Mouse (Mus musculus): ENCODE results near the gene Fam221b. TPM values are rescaled to one million over a fixed set of nuclear protein-coding genes. Genes with fewer than 3 reads are reported as not detected.

Gene Fam221b
- polyA plus RNA-seq, 1 experiment from 2014 or later = 2.6 TPM

- WGBS = 31% methylated on average over 5 of the region's 5 CpGs
- no peak overlapping the region for H3K4me3 ChIP-seq
- H3K4me2 ChIP-seq = no peak overlapping the region
- no peak for ATAC-seq (ENCODE audit: extremely low read depth, insufficient number of reproducible peaks, low FRiP score, low TSS enrichment)
- H3K9ac ChIP-seq = no peak overlapping the region
- no peaks in the 10 kb centered on the region for H3K9me3 ChIP-seq
- 0 out of 2 replicates have a peak overlapping the region, but pooled peaks have one; percentile 5 for H3K27ac ChIP-seq (replicated peaks)
- peaks cover 35% of the 10 kb centered on the region for H3K4me1 ChIP-seq
- H3K27me3 ChIP-seq (replicated peaks) = no peaks in the 10 kb centered on the region
- H3K36me3 ChIP-seq = peaks cover 14% of the 10 kb centered on the region
These were observed 24.9 kb upstream of the Fam221b start for GRCm38 (mm10) chr4:43693806-43694241.

- 68% methylated on average over 5 of the region's 5 CpGs for WGBS
- peaks cover 27% of the 10 kb centered on the region for H3K36me3 ChIP-seq
- no peak overlapping the region for H3K4me3 ChIP-seq
- H3K4me1 ChIP-seq = peaks cover 29% of the 10 kb centered on the region
- no peak overlapping the region for H3K9ac ChIP-seq
- ATAC-seq (ENCODE audit: extremely low read depth, insufficient number of reproducible peaks, low FRiP score, low TSS enrichment) = no peak
- no peak overlapping the region for H3K27ac ChIP-seq (replicated peaks)
- no peaks in the 10 kb centered on the region for H3K27me3 ChIP-seq (replicated peaks)
- no peak overlapping the region for H3K4me2 ChIP-seq
- no peaks in the 10 kb centered on the region for H3K9me3 ChIP-seq
These were observed 22.1 kb upstream of the Fam221b start for GRCm38 (mm10) chr4:43691026-43691425.

GRCm38 (mm10) chr4:43690021-43690420 lies 21.1 kb upstream of the Fam221b start:
- H3K4me2 ChIP-seq = no peak overlapping the region
- H3K4me1 ChIP-seq = peaks cover 20% of the 10 kb centered on the region
- H3K9me3 ChIP-seq = no peaks in the 10 kb centered on the region
- no peaks in the 10 kb centered on the region for H3K27me3 ChIP-seq (replicated peaks)
- H3K4me3 ChIP-seq = no peak overlapping the region
- peaks cover 38% of the 10 kb centered on the region for H3K36me3 ChIP-seq
- 91% methylated on average over 17 of the region's 17 CpGs for WGBS
- H3K9ac ChIP-seq = no peak overlapping the region
- no peak overlapping the region for H3K27ac ChIP-seq (replicated peaks)
- no peak for ATAC-seq (ENCODE audit: extremely low read depth, insufficient number of reproducible peaks, low FRiP score, low TSS enrichment)

- peaks cover 40% of the 10 kb centered on the region for H3K36me3 ChIP-seq
- H3K4me2 ChIP-seq = no peak overlapping the region
- H3K27me3 ChIP-seq (replicated peaks) = no peaks in the 10 kb centered on the region
- H3K9ac ChIP-seq = no peak overlapping the region
- H3K27ac ChIP-seq (replicated peaks) = no peak overlapping the region
- no peak for ATAC-seq (ENCODE audit: extremely low read depth, insufficient number of reproducible peaks, low FRiP score, low TSS enrichment)
- WGBS = 77% methylated on average over 7 of the region's 7 CpGs
- H3K4me1 ChIP-seq = no peaks in the 10 kb centered on the region
- no peaks in the 10 kb centered on the region for H3K9me3 ChIP-seq
- no peak overlapping the region for H3K4me3 ChIP-seq
These were observed 10.6 kb upstream of the Fam221b start for GRCm38 (mm10) chr4:43679416-43680043.

GRCm38 (mm10) chr4:43678541-43678940 lies 9.6 kb upstream of the Fam221b start:
- Histone ChIP-seq H3K4me2 (no peak overlapping the region), H3K9ac (no peak overlapping the region), H3K36me3 (peaks cover 43% of the 10 kb centered on the region), H3K4me1 (no peaks in the 10 kb centered on the region), H3K27ac (replicated peaks) (no peak overlapping the region), H3K9me3 (no peaks in the 10 kb centered on the region), H3K4me3 (no peak overlapping the region), H3K27me3 (replicated peaks) (no peaks in the 10 kb centered on the region)
- WGBS = 87% methylated on average over 6 of the region's 6 CpGs
- ATAC-seq (ENCODE audit: extremely low read depth, insufficient number of reproducible peaks, low FRiP score, low TSS enrichment) = no peak

GRCm38 (mm10) chr4:43675608-43676007 lies 6.7 kb upstream of the Fam221b start:
- H3K27ac ChIP-seq (replicated peaks) = no peak overlapping the region

GRCm38 (mm10) chr4:43674974-43675373 lies 6.0 kb upstream of the Fam221b start:
- 70% methylated on average over 5 of the region's 5 CpGs for WGBS
- no peak overlapping the region for H3K4me3 ChIP-seq
- no peaks in the 10 kb centered on the region for H3K9me3 ChIP-seq
- ATAC-seq (ENCODE audit: extremely low read depth, insufficient number of reproducible peaks, low FRiP score, low TSS enrichment) = no peak
- H3K27ac ChIP-seq (replicated peaks) = no peak overlapping the region
- H3K27me3 ChIP-seq (replicated peaks) = no peaks in the 10 kb centered on the region
- no peak overlapping the region for H3K4me2 ChIP-seq
- no peak overlapping the region for H3K9ac ChIP-seq
- peaks cover 21% of the 10 kb centered on the region for H3K36me3 ChIP-seq
- peaks cover 24% of the 10 kb centered on the region for H3K4me1 ChIP-seq

More at GRCm38 (mm10) chr4:43675608-43676007, 6.7 kb upstream of the Fam221b start:
- no peak for ATAC-seq (ENCODE audit: extremely low read depth, insufficient number of reproducible peaks, low FRiP score, low TSS enrichment)
- Histone ChIP-seq H3K4me3 (no peak overlapping the region), H3K27me3 (replicated peaks) (no peaks in the 10 kb centered on the region), H3K36me3 (peaks cover 21% of the 10 kb centered on the region), H3K4me2 (no peak overlapping the region), H3K4me1 (peaks cover 19% of the 10 kb centered on the region), H3K9ac (no peak overlapping the region), H3K9me3 (no peaks in the 10 kb centered on the region)
- 66% methylated on average over 4 of the region's 4 CpGs for WGBS

GRCm38 (mm10) chr4:43673703-43674102 lies 4.8 kb upstream of the Fam221b start:
- H3K9ac ChIP-seq = no peak overlapping the region

GRCm38 (mm10) chr4:43672070-43672469 lies 3.1 kb upstream of the Fam221b start:
- ATAC-seq (ENCODE audit: extremely low read depth, insufficient number of reproducible peaks, low FRiP score, low TSS enrichment) = no peak

More at GRCm38 (mm10) chr4:43673703-43674102, 4.8 kb upstream of the Fam221b start:
- H3K4me1 ChIP-seq = peaks cover 30% of the 10 kb centered on the region
- WGBS = 70% methylated on average over 8 of the region's 8 CpGs
- ATAC-seq (ENCODE audit: extremely low read depth, insufficient number of reproducible peaks, low FRiP score, low TSS enrichment) = no peak
- no peaks in the 10 kb centered on the region for H3K9me3 ChIP-seq
- no peak overlapping the region for H3K4me2 ChIP-seq
- H3K27ac ChIP-seq (replicated peaks) = no peak overlapping the region
- peaks cover 19% of the 10 kb centered on the region for H3K36me3 ChIP-seq
- H3K4me3 ChIP-seq = no peak overlapping the region
- no peaks in the 10 kb centered on the region for H3K27me3 ChIP-seq (replicated peaks)

GRCm38 (mm10) chr4:43669428-43669794 lies 466 bp upstream of the Fam221b start:
- H3K9ac ChIP-seq = peak overlapping the region; percentile 91
- peaks cover 5% of the 10 kb centered on the region for H3K36me3 ChIP-seq
- peak overlapping the region; percentile 76 for H3K4me2 ChIP-seq
- WGBS = under 1% methylated on average over 25 of the region's 25 CpGs
- H3K4me1 ChIP-seq = peaks cover 33% of the 10 kb centered on the region
- H3K27me3 ChIP-seq (replicated peaks) = peaks cover 36% of the 10 kb centered on the region
- no peaks in the 10 kb centered on the region for H3K9me3 ChIP-seq
- peak overlapping the region; percentile 48 for H3K27ac ChIP-seq (replicated peaks)
- H3K4me3 ChIP-seq = peak overlapping the region; percentile 78
- ATAC-seq (ENCODE audit: extremely low read depth, insufficient number of reproducible peaks, low FRiP score, low TSS enrichment) = peak; percentile 87

More at GRCm38 (mm10) chr4:43672070-43672469, 3.1 kb upstream of the Fam221b start:
- WGBS = 11% methylated on average over 2 of the region's 2 CpGs
- Histone ChIP-seq H3K9me3 (no peaks in the 10 kb centered on the region), H3K36me3 (peaks cover 7% of the 10 kb centered on the region), H3K27ac (replicated peaks) (no peak overlapping the region), H3K4me3 (no peak overlapping the region), H3K9ac (no peak overlapping the region), H3K4me2 (no peak overlapping the region), H3K4me1 (peaks cover 33% of the 10 kb centered on the region), H3K27me3 (replicated peaks) (peaks cover 11% of the 10 kb centered on the region)

- Histone ChIP-seq H3K27ac (replicated peaks) (no peak overlapping the region), H3K9ac (no peak overlapping the region), H3K9me3 (no peaks in the 10 kb centered on the region), H3K27me3 (replicated peaks) (peaks cover 62% of the 10 kb centered on the region), H3K36me3 (no peaks in the 10 kb centered on the region), H3K4me2 (no peak overlapping the region), H3K4me1 (peaks cover 22% of the 10 kb centered on the region), H3K4me3 (no peak overlapping the region)
- 8% methylated on average over 4 of the region's 4 CpGs for WGBS
- no peak for ATAC-seq (ENCODE audit: extremely low read depth, insufficient number of reproducible peaks, low FRiP score, low TSS enrichment)
These were observed 2.5 kb downstream of the Fam221b start for GRCm38 (mm10) chr4:43666412-43666811.

GRCm38 (mm10) chr4:43657146-43657545 lies 11.8 kb downstream of the Fam221b start:
- H3K27me3 ChIP-seq (replicated peaks) = peaks cover 34% of the 10 kb centered on the region
- 0 out of 2 replicates have a peak overlapping the region, but pooled peaks have one; percentile 25 for H3K27ac ChIP-seq (replicated peaks)
- peaks cover 31% of the 10 kb centered on the region for H3K4me1 ChIP-seq
- no peak for ATAC-seq (ENCODE audit: extremely low read depth, insufficient number of reproducible peaks, low FRiP score, low TSS enrichment)
- H3K9ac ChIP-seq = peak overlapping the region; percentile 33; the same call in 1 of the 2 replicates
- no peaks in the 10 kb centered on the region for H3K36me3 ChIP-seq
- H3K4me3 ChIP-seq = peak overlapping the region; percentile 70
- H3K9me3 ChIP-seq = no peaks in the 10 kb centered on the region
- H3K4me2 ChIP-seq = peak overlapping the region; percentile 91
- WGBS = 62% methylated on average over 4 of the region's 4 CpGs
